In the genomic region with DNA sequence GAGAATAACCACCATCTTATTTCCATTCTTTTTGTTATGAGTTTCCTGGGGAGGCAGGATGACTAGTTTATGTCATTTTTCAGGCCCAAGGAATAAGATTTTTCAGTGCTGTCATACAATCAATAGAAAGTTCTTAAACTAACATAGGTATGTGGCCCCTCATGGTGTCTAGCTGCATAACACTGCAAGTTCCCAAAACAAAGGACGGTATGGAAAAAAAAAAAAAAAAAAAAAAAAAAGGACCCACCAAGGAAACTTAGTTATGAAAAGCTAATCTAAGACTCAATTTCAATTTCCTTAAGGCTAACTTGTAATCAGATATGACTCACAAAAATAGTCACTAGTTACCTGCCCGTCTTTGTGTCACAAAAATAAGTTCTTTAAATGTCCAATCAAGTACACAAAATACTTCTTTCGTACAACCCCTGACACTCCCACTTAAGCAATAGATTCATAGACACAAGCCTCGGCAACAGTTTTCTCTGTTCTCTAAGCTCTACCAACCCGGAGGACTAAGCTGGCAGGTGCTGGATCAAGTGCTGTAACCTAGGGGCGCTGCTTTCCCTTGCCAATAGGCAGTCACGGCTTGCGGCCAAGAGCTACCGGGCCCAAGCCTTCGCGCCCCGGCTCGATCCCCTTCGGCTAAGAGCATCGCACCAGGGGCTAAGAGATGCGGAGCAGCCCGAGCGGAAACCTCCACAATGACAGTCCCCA, we compare ENCODE assay signal across 7 mouse cellular contexts. TPM values are rescaled to one million over a fixed set of nuclear protein-coding genes. Genes with fewer than 3 reads are reported as not detected.
DNase-seq lines count a peak whose midpoint lies in the region; ATAC-seq and TF ChIP-seq lines count a peak whose summit lies in the region.

No protein-coding gene starts in this region.

- TF ChIP-seq POLR2A in cortical plate, adult 2 months (IDR thresholded peaks at IDR 0.05; ENCODE audit: extremely low read depth, insufficient read depth, low read length) = no peak

- H3K4me1 ChIP-seq in lung, postnatal 0 days (ENCODE audit: insufficient read depth, low read depth, low read length) = no peaks in the 10 kb centered on the region
- H3K4me1 ChIP-seq in cortical plate, adult 2 months (ENCODE audit: control insufficient read depth, insufficient read depth, low read length) = 0 out of 2 replicates have a peak, but pooled peaks cover 2% of the 10 kb centered on the region
- H3K4me1 ChIP-seq in hindbrain, embryonic 15.5 days (replicated peaks) = peaks cover 26% of the 10 kb centered on the region
- H3K4me1 ChIP-seq in midbrain, embryonic 12.5 days = peaks cover 9% of the 10 kb centered on the region; the same call in 1 of the 2 replicates

- no peaks in the 10 kb centered on the region for H3K27me3 ChIP-seq in lung, postnatal 0 days (replicated peaks; ENCODE audit: insufficient read depth, low read length)
- H3K27me3 ChIP-seq in hindbrain, embryonic 15.5 days = no peaks in the 10 kb centered on the region
- no peaks in the 10 kb centered on the region for H3K27me3 ChIP-seq in midbrain, embryonic 12.5 days

- TF ChIP-seq EP300 in lung, postnatal 0 days (IDR thresholded peaks at IDR 0.05) = no peak

- H3K4me3 ChIP-seq in lung, postnatal 0 days (ENCODE audit: low read depth, low read length) = peak overlapping the region; percentile 94
- peak overlapping the region; percentile 85 for H3K4me3 ChIP-seq in cortical plate, adult 2 months (ENCODE audit: insufficient read depth, low read length)
- H3K4me3 ChIP-seq in hindbrain, embryonic 15.5 days = peak overlapping the region; percentile 64
- H3K4me3 ChIP-seq in midbrain, embryonic 12.5 days = peak overlapping the region; percentile 94

- H3K4me2 ChIP-seq in lung, postnatal 0 days (replicated peaks; ENCODE audit: low read depth, low read length) = peak overlapping the region; percentile 68
- peak overlapping the region; percentile 56 for H3K4me2 ChIP-seq in hindbrain, embryonic 15.5 days
- H3K4me2 ChIP-seq in midbrain, embryonic 12.5 days (replicated peaks) = peak overlapping the region; percentile 71

- WGBS in lung, postnatal 0 days = under 1% methylated on average over 18 of the region's 18 CpGs
- WGBS in hindbrain, embryonic 15.5 days = 1% methylated on average over 18 of the region's 18 CpGs
- 1% methylated on average over 18 of the region's 18 CpGs for WGBS in midbrain, embryonic 12.5 days

- H3K36me3 ChIP-seq in lung, postnatal 0 days (ENCODE audit: insufficient read depth, low read length) = no peaks in the 10 kb centered on the region
- H3K36me3 ChIP-seq in hindbrain, embryonic 15.5 days = no peaks in the 10 kb centered on the region
- no peaks in the 10 kb centered on the region for H3K36me3 ChIP-seq in midbrain, embryonic 12.5 days

- peak; percentile 40 for TF ChIP-seq CTCF in lung, postnatal 0 days (IDR thresholded peaks at IDR 0.05)
- TF ChIP-seq CTCF in cortical plate, adult 2 months (IDR thresholded peaks at IDR 0.05; ENCODE audit: extremely low read depth, insufficient read depth, low read length) = no peak

- peak overlapping the region; percentile 92 for H3K9ac ChIP-seq in lung, postnatal 0 days (replicated peaks; ENCODE audit: low read depth)
- H3K9ac ChIP-seq in hindbrain, embryonic 15.5 days = peak overlapping the region; percentile 77
- peak overlapping the region; percentile 88 for H3K9ac ChIP-seq in midbrain, embryonic 12.5 days (replicated peaks)

- peak overlapping the region; percentile 98 for H3K27ac ChIP-seq in lung, postnatal 0 days (ENCODE audit: low read length)
- peak overlapping the region; percentile 99 for H3K27ac ChIP-seq in cortical plate, adult 2 months (ENCODE audit: insufficient read depth, low read length)
- peak overlapping the region; percentile 100 for H3K27ac ChIP-seq in hindbrain, embryonic 15.5 days (replicated peaks)
- peak overlapping the region; percentile 93 for H3K27ac ChIP-seq in midbrain, embryonic 12.5 days (replicated peaks)

- peak; percentile 59 for ATAC-seq in lung, postnatal 0 days
- peak; percentile 76 for ATAC-seq in hindbrain, embryonic 15.5 days (ENCODE audit: low FRiP score, low read depth)
- ATAC-seq in midbrain, embryonic 12.5 days (ENCODE audit: low FRiP score, low read depth) = peak; percentile 87

- DNase-seq in lung, postnatal 0 days (ENCODE audit: low spot score) = peak; percentile 70
- DNase-seq in lung, adult 18-20 months = no peak
- DNase-seq in urinary bladder, postnatal 25 days (ENCODE audit: low spot score) = no peak
- no peak for DNase-seq in adrenal gland, adult 18-20 months (ENCODE audit: low spot score in 2 of 2)

- H3K9me3 ChIP-seq in lung, postnatal 0 days (ENCODE audit: low read length) = no peaks in the 10 kb centered on the region
- H3K9me3 ChIP-seq in hindbrain, embryonic 15.5 days = no peaks in the 10 kb centered on the region
- no peaks in the 10 kb centered on the region for H3K9me3 ChIP-seq in midbrain, embryonic 12.5 days

RNA-seq across cellular contexts. Expression of a gene that starts 0.7 kb away (rescaled TPM):
- polyA plus RNA-seq in lung, postnatal 0 days (2015; fragmentation: Nextera tagmentation; extraction: Ambion mirVana) = 78.5 and 87.6 TPM in 2 replicates
- 92.3 and 99.9 TPM in 2 replicates for polyA plus RNA-seq in cortical plate, adult 2 months (2012; rRNA removed)
- polyA plus RNA-seq in hindbrain, embryonic 15.5 days (2015; fragmentation: Nextera tagmentation; extraction: Ambion mirVana) = 87.3 and 87.8 TPM in 2 replicates
- 92.0 TPM in 2 replicates for polyA plus RNA-seq in midbrain, embryonic 12.5 days (2016; fragmentation: Nextera tagmentation; extraction: Ambion mirVana)
- 10 to 100 TPM; 83.6 to 83.9 TPM for total RNA-seq in adrenal gland, adult 18-20 months (2021)

RNA-seq across cellular contexts. Expression of a gene that starts 47.6 kb away (rescaled TPM):
- polyA plus RNA-seq in lung, postnatal 0 days (2015; fragmentation: Nextera tagmentation; extraction: Ambion mirVana) = 0.18 and 0.19 TPM in 2 replicates
- 107 and 122 TPM in 2 replicates for polyA plus RNA-seq in cortical plate, adult 2 months (2012; rRNA removed)
- 1.8 and 2.2 TPM in 2 replicates for polyA plus RNA-seq in hindbrain, embryonic 15.5 days (2015; fragmentation: Nextera tagmentation; extraction: Ambion mirVana)
- not detected in 2 replicates for polyA plus RNA-seq in midbrain, embryonic 12.5 days (2016; fragmentation: Nextera tagmentation; extraction: Ambion mirVana)
- total RNA-seq in adrenal gland, adult 18-20 months (2021) = 1 to 10 TPM in 1 of 2 experiments, not detected in 1; 1.1 TPM

RNA-seq across cellular contexts. Expression of a gene that starts 52.6 kb away (rescaled TPM):
- 0.08 and 0.11 TPM in 2 replicates for polyA plus RNA-seq in lung, postnatal 0 days (2015; fragmentation: Nextera tagmentation; extraction: Ambion mirVana)
- polyA plus RNA-seq in cortical plate, adult 2 months (2012; rRNA removed) = 0.09 and 0.10 TPM in 2 replicates
- polyA plus RNA-seq in hindbrain, embryonic 15.5 days (2015; fragmentation: Nextera tagmentation; extraction: Ambion mirVana) = 0.32 and 0.37 TPM in 2 replicates
- 0.72 and 0.84 TPM in 2 replicates for polyA plus RNA-seq in midbrain, embryonic 12.5 days (2016; fragmentation: Nextera tagmentation; extraction: Ambion mirVana)
- under 1 TPM; 0.13 to 0.32 TPM for total RNA-seq in adrenal gland, adult 18-20 months (2021)

RNA-seq across cellular contexts. Expression of a gene that starts 58.3 kb away (rescaled TPM):
- not detected in 2 replicates for polyA plus RNA-seq in lung, postnatal 0 days (2015; fragmentation: Nextera tagmentation; extraction: Ambion mirVana)
- polyA plus RNA-seq in cortical plate, adult 2 months (2012; rRNA removed) = not detected in 2 replicates
- polyA plus RNA-seq in hindbrain, embryonic 15.5 days (2015; fragmentation: Nextera tagmentation; extraction: Ambion mirVana) = not detected in 2 replicates
- polyA plus RNA-seq in midbrain, embryonic 12.5 days (2016; fragmentation: Nextera tagmentation; extraction: Ambion mirVana) = not detected in 2 replicates
- total RNA-seq in adrenal gland, adult 18-20 months (2021) = not detected

Comparison
In these comparisons a context has a peak if more than half of its experiments do, and no peak if none do; other contexts are left out.
1. RNA of a gene that starts 47.6 kb away (polyA plus RNA-seq): 107 to 122 TPM in cortical plate, adult 2 months; 1.8 to 2.2 TPM in hindbrain, embryonic 15.5 days, 0.18 to 0.19 TPM in lung, postnatal 0 days and not detected in midbrain, embryonic 12.5 days; every median in the first group is over 10 times any median in the second.
2. Peak in every context shown above with its lines, with median percentiles within 50 percentile points of each other: ATAC-seq, H3K27ac ChIP-seq, H3K4me2 ChIP-seq, H3K4me3 ChIP-seq and H3K9ac ChIP-seq.